Mouse (Mus musculus) effector memory CD4-positive, alpha-beta T cell, adult 5 months (primary cell): ENCODE results near the gene Gm21828. TPM values are rescaled to one million over a fixed set of nuclear protein-coding genes. Genes with fewer than 3 reads are reported as not detected.

Experiments used
- polyA plus RNA-seq: library from polyadenylated mRNA; unstranded; fragments of 100-300 nt; shearing (Covaris generic); gene quantifications from one replicate; pipeline ENCODE4 v1.2.1, GENCODE M21; 2017

Gene Gm21828
- not detected for polyA plus RNA-seq

DNA sequence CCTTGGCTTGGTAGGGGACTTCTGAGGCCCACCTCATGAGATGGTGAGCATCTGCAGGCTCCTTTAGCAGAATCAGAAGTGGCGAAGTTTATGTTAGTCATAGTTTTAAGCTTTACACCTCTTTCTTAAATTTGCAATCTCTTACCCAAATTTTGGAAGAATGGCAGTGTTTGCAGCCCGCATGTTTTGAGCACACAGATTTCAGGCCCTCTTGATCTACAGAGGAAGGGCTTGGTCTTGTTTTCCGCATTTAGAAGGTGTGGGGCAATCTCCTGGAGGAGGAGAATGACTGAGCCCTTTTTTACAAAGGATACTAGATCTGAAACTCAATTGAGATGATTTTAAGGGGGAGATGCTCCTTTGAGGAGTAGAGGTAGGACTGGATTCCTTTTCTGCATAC, at the start of gene Gm21828:
Gm21828 (minus strand) TSS at position 101 of the 400 bp plus-strand sequence.

GRCm38 (mm10) chrY:13252091-13252490, 28.4 kb upstream of the Gm21828 start, which contains the start of the genes Gm21440 and Gm21454:
Gene Gm21440 (plus strand): TSS chrY:13252391.
Gene Gm21454 (plus strand): TSS chrY:13252442.

Other genes starting within 250 kb of the Gm21828 start
- gene Gm20807, start 181.0 kb downstream of the Gm21828 start, polyA plus RNA-seq = not detected
- gene Gm21891, start 90.4 kb downstream of the Gm21828 start, polyA plus RNA-seq = not detected
- not detected for gene Gm21425, start 62.0 kb downstream of the Gm21828 start, polyA plus RNA-seq
- not detected for gene Gm21440, start 28.5 kb upstream of the Gm21828 start, polyA plus RNA-seq
- not detected for gene Gm21454, start 28.5 kb upstream of the Gm21828 start, polyA plus RNA-seq
- gene Gm21725, start 125.1 kb upstream of the Gm21828 start, polyA plus RNA-seq = not detected
- gene Gm21866, start 241.7 kb upstream of the Gm21828 start, polyA plus RNA-seq = not detected